Mouse (Mus musculus) kidney, postnatal 0 days (tissue): ENCODE data around the gene Ppp6r3. TPM values are rescaled to one million over a fixed set of nuclear protein-coding genes. Genes with fewer than 3 reads are reported as not detected.

Experiments used
- ATAC-seq: fragments of 200-750 bp; cut with Nextera tagmentation; replicated peaks from 2 replicates; pipeline ENCODE4 v1.8.0; 2017; ENCODE audit warnings: low read depth, moderate number of reproducible peaks, moderate TSS enrichment, moderate library complexity; ENCODE audit not compliant: low FRiP score
- DNase-seq: peaks from one replicate; pipeline ENCODE4 v3.0.0-alpha.2; 2016; ENCODE audit warnings: low spot score
- H3K27ac ChIP-seq: fragments of 300-500 bp; sonication (generic); 2 replicates; pipeline ENCODE4 v1.5.1; 2014; ENCODE audit warnings: mild to moderate bottlenecking
- H3K27me3 ChIP-seq: fragments of 300-500 bp; sonication (generic); 2 replicates; pipeline ENCODE4 v1.6.1; 2014; ENCODE audit warnings: low read length, mixed read lengths; ENCODE audit not compliant: insufficient read depth
- H3K36me3 ChIP-seq: fragments of 300-500 bp; sonication (generic); 2 replicates; pipeline ENCODE4 v1.6.1; 2014; ENCODE audit warnings: low read length, mixed read lengths; ENCODE audit not compliant: insufficient read depth
- H3K4me1 ChIP-seq: fragments of 300-500 bp; sonication (generic); replicated peaks from 2 replicates; pipeline ENCODE4 v1.6.1; 2014; ENCODE audit warnings: antibody characterized with exemption, low read length, mixed read lengths; ENCODE audit not compliant: insufficient read depth
- H3K4me2 ChIP-seq: fragments of 300-500 bp; sonication (generic); 2 replicates; pipeline ENCODE4 v1.6.1; 2014; ENCODE audit warnings: mild to moderate bottlenecking, low read length, moderate library complexity, mixed read lengths
- H3K4me3 ChIP-seq: fragments of 300-500 bp; sonication (generic); replicated peaks from 2 replicates; pipeline ENCODE4 v1.5.1; 2014; ENCODE audit warnings: low read depth, low read length
- H3K9ac ChIP-seq: fragments of 300-500 bp; sonication (generic); 2 replicates; pipeline ENCODE4 v1.6.1; 2014; ENCODE audit warnings: low read depth, low read length
- H3K9me3 ChIP-seq: fragments of 300-500 bp; sonication (generic); replicated peaks from 2 replicates; pipeline ENCODE4 v1.6.1; 2016; ENCODE audit warnings: low read length, inconsistent platforms, mixed read lengths
- CTCF ChIP-seq: IDR thresholded peaks from 2 replicates; pipeline ENCODE4 v1.5.1; 2016; ENCODE audit warnings: antibody characterized with exemption, low read depth, mild to moderate bottlenecking, moderate library complexity
- WGBS: fragments of 180-500 bp; shearing (Covaris S2); extraction: QIAGEN DNeasy Blood & Tissue Kit; methylation state at CpG from one replicate; pipeline ENCODE4 v1.1.7; 2014; 5-methylcytosine and 5-hydroxymethylcytosine counted together
- polyA plus RNA-seq: library from polyadenylated mRNA; unstranded; fragments of >200 nt; fragmentation: Nextera tagmentation; extraction: Ambion mirVana; gene quantifications from 2 replicates; pipeline ENCODE4 v1.2.1, GENCODE M21; 2015

Gene Ppp6r3
- polyA plus RNA-seq, 1 experiment from 2014 or later, result 37.9 TPM

DNA sequence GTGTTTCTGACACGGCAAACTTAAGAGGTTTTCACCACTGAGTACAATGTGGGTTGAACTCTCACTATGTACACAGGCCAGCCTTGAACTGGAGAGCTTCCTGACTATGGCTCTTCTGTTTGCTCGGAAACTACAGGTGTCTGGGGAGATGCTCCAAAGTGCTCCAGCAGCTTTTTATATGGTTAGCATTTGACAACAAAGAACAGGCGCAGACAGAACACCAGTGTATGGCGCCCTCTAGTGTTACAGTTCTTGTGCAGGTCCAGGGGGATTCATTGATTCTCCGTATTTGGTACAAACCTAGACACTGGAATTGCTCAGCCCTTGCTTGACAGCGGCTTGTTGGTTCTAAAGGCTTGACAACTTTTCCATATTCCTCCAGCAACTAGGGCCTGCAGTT, 124.4 kb downstream of the Ppp6r3 start:
- 22% methylated on average over 6 of the region's 6 CpGs for WGBS
- no peak overlapping the region for H3K27ac ChIP-seq
- peaks cover 18% of the 10 kb centered on the region for H3K36me3 ChIP-seq
- ATAC-seq (peak; percentile 50; the same call in 1 of the 2 replicates), DNase-seq (peak; percentile 93)
- no peaks in the 10 kb centered on the region for H3K27me3 ChIP-seq
- H3K4me1 ChIP-seq, result no peaks in the 10 kb centered on the region
- H3K4me3 ChIP-seq, result no peak overlapping the region
- peak; percentile 88 for TF ChIP-seq CTCF
- H3K9me3 ChIP-seq, result no peaks in the 10 kb centered on the region
- H3K4me2 ChIP-seq, result no peak overlapping the region
- H3K9ac ChIP-seq, result no peak overlapping the region

DNA sequence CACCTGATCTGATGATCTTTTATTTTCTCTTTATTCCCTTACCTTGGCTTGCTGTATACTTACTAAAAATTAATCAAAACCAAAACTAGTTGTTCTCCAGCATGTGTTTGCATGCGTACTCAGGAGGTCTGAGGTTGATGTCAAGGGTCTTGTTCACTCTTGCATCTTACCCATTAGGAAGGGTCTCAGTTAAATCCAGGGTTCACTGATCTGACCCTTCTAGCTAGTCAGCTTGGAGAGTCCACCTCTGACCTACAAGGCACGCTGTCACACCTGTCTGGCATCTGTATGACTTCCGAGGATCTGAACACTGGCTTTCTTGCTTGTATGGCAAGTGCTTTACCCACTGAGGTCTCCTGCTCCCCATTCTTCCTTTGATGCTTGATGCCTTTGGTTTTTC, 124.8 kb downstream of the Ppp6r3 start:
- H3K27me3 ChIP-seq, result no peaks in the 10 kb centered on the region
- no peak overlapping the region for H3K4me2 ChIP-seq
- no peak overlapping the region for H3K9ac ChIP-seq
- no peak for ATAC-seq
- no peak overlapping the region for H3K27ac ChIP-seq
- no peak overlapping the region for H3K4me3 ChIP-seq
- DNase-seq, result no peak
- H3K9me3 ChIP-seq, result no peaks in the 10 kb centered on the region
- WGBS, result 78% methylated on average over 3 of the region's 3 CpGs
- peaks cover 15% of the 10 kb centered on the region for H3K36me3 ChIP-seq
- H3K4me1 ChIP-seq, result no peaks in the 10 kb centered on the region
- no peak for TF ChIP-seq CTCF

DNA sequence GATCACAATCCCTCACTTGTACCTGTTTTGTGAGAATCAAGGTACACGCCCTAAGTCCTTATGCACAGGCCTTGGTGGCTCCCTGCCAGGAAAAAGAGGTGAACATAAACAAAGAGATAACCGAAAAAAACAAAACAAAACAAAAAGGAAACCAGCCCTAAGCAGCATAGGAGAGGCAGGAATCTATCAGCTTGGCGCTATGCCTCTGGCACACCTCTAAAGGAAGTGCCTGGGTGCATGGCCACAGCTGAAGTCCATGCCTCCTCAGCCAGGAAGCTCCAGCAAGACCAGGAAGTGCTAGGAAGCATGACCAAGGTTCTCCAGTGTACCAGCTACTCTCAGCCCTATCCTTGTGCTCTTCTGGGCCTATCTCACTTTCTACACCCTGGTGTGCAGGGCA, 126.3 kb downstream of the Ppp6r3 start:
- Histone ChIP-seq H3K27me3 (no peaks in the 10 kb centered on the region), H3K4me3 (no peak overlapping the region), H3K9me3 (no peaks in the 10 kb centered on the region), H3K27ac (no peak overlapping the region), H3K9ac (no peak overlapping the region), H3K4me2 (no peak overlapping the region), H3K36me3 (peaks cover 3% of the 10 kb centered on the region; the same call in 1 of the 2 replicates), H3K4me1 (no peaks in the 10 kb centered on the region)
- ATAC-seq, result no peak
- no peak for TF ChIP-seq CTCF
- peak; percentile 13 for DNase-seq
- 62% methylated on average over 3 of the region's 3 CpGs for WGBS

DNA sequence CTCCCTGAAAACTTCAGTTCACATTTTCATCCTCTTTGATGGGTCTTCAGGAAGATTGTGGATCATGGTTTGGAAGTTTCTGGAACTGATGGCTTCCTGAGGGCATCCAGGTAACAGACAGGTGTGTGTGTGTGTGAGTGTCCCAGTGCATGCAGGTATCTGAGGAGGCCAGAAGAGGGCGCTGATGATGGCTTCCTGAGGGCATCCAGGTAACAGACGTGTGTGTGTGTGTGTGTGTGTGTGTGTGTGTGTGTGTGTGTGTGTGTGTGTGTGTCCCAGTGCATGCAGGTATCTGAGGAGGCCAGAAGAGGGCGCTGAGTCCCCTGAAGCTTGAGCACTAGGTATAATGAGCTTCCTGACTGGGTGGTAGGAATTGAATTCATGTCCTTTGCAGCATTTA, 128.2 kb downstream of the Ppp6r3 start:
- H3K9ac ChIP-seq, result no peak overlapping the region
- ATAC-seq, result no peak
- 72% methylated on average over 3 of the region's 3 CpGs for WGBS
- no peak overlapping the region for H3K27ac ChIP-seq
- no peak overlapping the region for H3K4me2 ChIP-seq
- no peaks in the 10 kb centered on the region for H3K36me3 ChIP-seq
- 0 out of 2 replicates have a peak, but pooled peaks have one; percentile 23 for TF ChIP-seq CTCF
- H3K4me1 ChIP-seq, result no peaks in the 10 kb centered on the region
- H3K4me3 ChIP-seq, result no peak overlapping the region
- no peak for DNase-seq
- no peaks in the 10 kb centered on the region for H3K9me3 ChIP-seq
- no peaks in the 10 kb centered on the region for H3K27me3 ChIP-seq

DNA sequence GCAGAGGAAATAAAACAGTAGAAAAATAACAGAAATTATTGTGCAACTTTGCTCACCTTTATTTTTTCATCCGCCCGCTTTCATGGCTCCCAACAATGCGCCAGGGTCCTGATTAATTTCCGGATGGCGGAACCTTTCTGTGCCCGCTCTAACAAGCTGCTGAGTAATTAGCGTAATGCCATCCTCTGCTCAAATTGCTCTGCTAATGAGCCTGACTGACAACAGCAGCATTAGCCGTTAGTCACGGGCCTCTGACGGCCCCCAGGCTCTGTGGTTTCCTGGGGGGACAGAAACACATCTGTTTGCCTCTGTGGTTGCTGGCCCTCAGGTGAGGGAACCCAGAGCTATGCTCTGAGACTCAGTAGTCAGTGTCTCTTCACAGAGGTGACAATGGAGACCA, 134.5 kb downstream of the Ppp6r3 start:
- no peaks in the 10 kb centered on the region for H3K36me3 ChIP-seq

DNA sequence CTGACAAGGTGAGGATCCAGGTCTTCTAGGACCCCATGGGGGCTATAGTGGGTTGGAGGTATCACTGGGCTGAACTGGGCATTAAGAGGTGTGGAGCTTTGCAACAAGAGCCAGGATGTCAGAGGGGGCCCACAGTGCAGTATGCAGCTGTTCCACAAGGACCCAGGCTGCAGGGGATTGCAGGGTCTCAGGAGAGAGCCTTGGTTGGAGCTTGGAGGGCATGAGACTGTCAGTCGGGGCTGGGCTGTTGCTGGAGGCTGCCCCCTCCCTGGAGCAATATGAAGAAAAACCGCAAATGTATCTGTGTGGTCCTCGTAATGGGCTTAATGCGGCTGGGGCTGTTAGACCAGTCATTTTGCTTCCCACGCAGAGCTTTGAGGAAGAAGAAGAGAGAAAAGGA, 134.9 kb downstream of the Ppp6r3 start:
- no peak overlapping the region for H3K4me3 ChIP-seq
- ATAC-seq, result no peak

More for the DNA sequence above, 134.5 kb downstream of the Ppp6r3 start:
- DNase-seq, result no peak
- Histone ChIP-seq H3K4me3 (no peak overlapping the region), H3K27ac (no peak overlapping the region), H3K27me3 (no peaks in the 10 kb centered on the region), H3K9ac (no peak overlapping the region), H3K4me1 (no peaks in the 10 kb centered on the region), H3K9me3 (no peaks in the 10 kb centered on the region), H3K4me2 (no peak overlapping the region)
- TF ChIP-seq CTCF, result no peak
- no peak for ATAC-seq
- 14% methylated on average over 10 of the region's 10 CpGs for WGBS

DNA sequence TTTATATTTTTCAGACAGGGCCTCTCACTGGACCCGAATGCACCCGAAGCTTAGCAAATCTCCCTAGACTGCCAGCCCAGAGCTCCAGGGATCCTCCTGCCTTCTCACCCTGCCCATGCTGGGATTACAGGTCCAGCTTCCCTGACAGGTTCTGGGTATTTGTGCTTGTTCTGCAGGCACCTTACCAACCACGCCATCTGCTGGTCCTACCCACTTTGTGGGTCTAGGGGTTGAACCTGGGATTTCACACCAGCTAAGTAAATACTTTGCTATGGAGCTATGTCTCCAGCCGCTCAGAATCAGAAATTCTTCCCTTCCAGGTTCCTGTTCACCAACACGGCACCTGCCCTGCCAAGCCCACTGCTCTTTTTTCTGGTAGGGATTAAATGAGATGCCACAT, 137.6 kb downstream of the Ppp6r3 start:
- no peak overlapping the region for H3K4me2 ChIP-seq
- no peak for DNase-seq
- 63% methylated on average over 5 of the region's 5 CpGs for WGBS
- H3K4me3 ChIP-seq, result no peak overlapping the region
- peak; percentile 39; the same call in 1 of the 2 replicates for TF ChIP-seq CTCF
- H3K4me1 ChIP-seq, result no peaks in the 10 kb centered on the region
- H3K27ac ChIP-seq, result no peak overlapping the region
- no peak overlapping the region for H3K9ac ChIP-seq
- no peak for ATAC-seq
- no peaks in the 10 kb centered on the region for H3K9me3 ChIP-seq
- H3K36me3 ChIP-seq, result no peaks in the 10 kb centered on the region
- no peaks in the 10 kb centered on the region for H3K27me3 ChIP-seq

More for the DNA sequence above, 134.9 kb downstream of the Ppp6r3 start:
- Histone ChIP-seq H3K27ac (no peak overlapping the region), H3K36me3 (no peaks in the 10 kb centered on the region), H3K9me3 (no peaks in the 10 kb centered on the region), H3K9ac (no peak overlapping the region), H3K4me2 (no peak overlapping the region), H3K27me3 (no peaks in the 10 kb centered on the region), H3K4me1 (no peaks in the 10 kb centered on the region)
- no peak for TF ChIP-seq CTCF
- WGBS, result 45% methylated on average over 5 of the region's 5 CpGs
- no peak for DNase-seq
